Mouse (Mus musculus): ENCODE data around the gene Plau.

DNA sequence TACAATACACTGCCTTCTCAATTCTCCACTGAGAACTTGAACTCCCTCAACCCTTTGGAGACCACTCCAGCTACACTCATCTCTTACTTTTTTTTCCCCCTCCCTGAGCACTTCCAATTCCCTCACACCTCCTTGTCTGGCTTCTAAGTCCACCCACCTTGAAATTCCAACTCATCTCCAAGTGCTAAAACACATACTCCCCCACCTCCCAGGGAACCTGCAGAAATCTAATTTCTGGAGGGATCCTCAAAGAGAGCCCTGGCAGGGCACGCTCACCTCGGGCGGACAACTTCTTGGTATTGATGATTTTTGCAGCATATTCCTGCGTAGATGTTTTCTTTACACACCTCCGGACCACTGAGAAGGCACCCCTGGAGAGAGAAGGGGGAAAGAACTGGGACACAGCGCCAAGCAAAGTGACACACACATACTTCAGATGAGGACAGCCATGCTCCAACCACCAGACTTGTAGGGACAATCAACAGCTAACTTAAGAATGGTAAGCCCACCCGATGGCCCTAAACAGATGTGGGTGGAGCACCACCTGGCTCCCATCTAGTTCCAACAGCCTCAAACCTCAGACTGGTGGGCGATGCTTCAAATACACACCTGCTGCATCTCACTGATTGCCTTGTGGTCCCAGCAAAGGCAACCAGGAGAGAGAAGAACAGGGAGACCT lies 44.1 kb upstream of the Plau start:
- no peak for TF ChIP-seq CTCF (IDR thresholded peaks at IDR 0.05)
- no peak for TF ChIP-seq EP300 (IDR thresholded peaks at IDR 0.05)
